Mouse (Mus musculus) limb, embryonic 11.5 days (tissue): Measurements from ENCODE around the gene Nxnl1. TPM values are rescaled to one million over a fixed set of nuclear protein-coding genes. Genes with fewer than 3 reads are reported as not detected.

Experiments
- polyA plus RNA-seq: library from polyadenylated mRNA; unstranded; fragments of >200 nt; fragmentation: Nextera tagmentation; extraction: Ambion mirVana; gene quantifications from 2 replicates; pipeline ENCODE4 v1.2.1, GENCODE M21; 2014

The Nxnl1 gene
- polyA plus RNA-seq, 1 experiment from 2014 or later: not detected

Other genes with a start within 250 kb of the Nxnl1 start
- gene Use1, start 199.8 kb downstream of the Nxnl1 start, polyA plus RNA-seq: 92.1 and 95.3 TPM in 2 replicates
- 2.7 and 3.1 TPM in 2 replicates for gene Ocel1, start 195.3 kb downstream of the Nxnl1 start, polyA plus RNA-seq
- 68.9 and 78.6 TPM in 2 replicates for gene Nr2f6, start 184.6 kb downstream of the Nxnl1 start, polyA plus RNA-seq
- gene Ushbp1, start 170.8 kb downstream of the Nxnl1 start, polyA plus RNA-seq: 3.4 and 4.1 TPM in 2 replicates
- gene Babam1, start 169.7 kb downstream of the Nxnl1 start, polyA plus RNA-seq: 109 and 119 TPM in 2 replicates
- gene Ankle1, start 160.6 kb downstream of the Nxnl1 start, polyA plus RNA-seq: 21.5 and 23.9 TPM in 2 replicates
- 38.7 and 43.4 TPM in 2 replicates for gene Abhd8, start 102.9 kb downstream of the Nxnl1 start, polyA plus RNA-seq
- gene Mrpl34, start 101.6 kb downstream of the Nxnl1 start, polyA plus RNA-seq: 216 and 231 TPM in 2 replicates
- 115 TPM in 2 replicates for gene Dda1, start 97.4 kb downstream of the Nxnl1 start, polyA plus RNA-seq
- 3.0 and 4.2 TPM in 2 replicates for gene Ano8, start 80.6 kb downstream of the Nxnl1 start, polyA plus RNA-seq
- gene Gtpbp3, start 78.5 kb downstream of the Nxnl1 start, polyA plus RNA-seq: 8.3 and 8.7 TPM in 2 replicates
- gene Plvap, start 54.8 kb downstream of the Nxnl1 start, polyA plus RNA-seq: 57.9 and 58.2 TPM in 2 replicates
- gene Ccdc194, start 40.9 kb downstream of the Nxnl1 start, polyA plus RNA-seq: 0.30 and 0.71 TPM in 2 replicates
- 1.7 and 1.8 TPM in 2 replicates for gene Bst2, start 29.1 kb downstream of the Nxnl1 start, polyA plus RNA-seq
- gene Mvb12a, start 23.7 kb downstream of the Nxnl1 start, polyA plus RNA-seq: 66.5 and 74.2 TPM in 2 replicates
- 0.27 TPM in 1 of 2 replicates, not detected in the other for gene Tmem221, start 7.7 kb downstream of the Nxnl1 start, polyA plus RNA-seq
- gene Slc27a1, start 2.3 kb upstream of the Nxnl1 start, polyA plus RNA-seq: 16.7 and 18.0 TPM in 2 replicates
- 230 and 239 TPM in 2 replicates for gene Pgls, start 25.6 kb upstream of the Nxnl1 start, polyA plus RNA-seq
- 2.7 and 3.8 TPM in 2 replicates for gene Fam129c, start 31.0 kb upstream of the Nxnl1 start, polyA plus RNA-seq
- gene Colgalt1, start 44.4 kb upstream of the Nxnl1 start, polyA plus RNA-seq: 46.6 and 49.8 TPM in 2 replicates
- 0.50 and 0.59 TPM in 2 replicates for gene Unc13a, start 105.2 kb upstream of the Nxnl1 start, polyA plus RNA-seq
- 1.4 and 2.5 TPM in 2 replicates for gene Jak3, start 109.7 kb upstream of the Nxnl1 start, polyA plus RNA-seq
- not detected in 2 replicates for gene Insl3, start 122.6 kb upstream of the Nxnl1 start, polyA plus RNA-seq
- gene B3gnt3, start 135.2 kb upstream of the Nxnl1 start, polyA plus RNA-seq: 0.35 and 0.61 TPM in 2 replicates
- gene Fcho1, start 159.1 kb upstream of the Nxnl1 start, polyA plus RNA-seq: 2.7 and 3.4 TPM in 2 replicates